Mouse (Mus musculus): ENCODE measurements at regions not wholly inside any gene's neighbourhood (a gene's known extent, or its start where the extent isn't known, plus 50 kb on each side); places are given as distances from the start of the nearest gene placed in this dataset.

GRCm38 (mm10) chr16:73835715-73836440 is 575.7 kb downstream of the Robo2 start:
- no peak for DNase-seq

DNA sequence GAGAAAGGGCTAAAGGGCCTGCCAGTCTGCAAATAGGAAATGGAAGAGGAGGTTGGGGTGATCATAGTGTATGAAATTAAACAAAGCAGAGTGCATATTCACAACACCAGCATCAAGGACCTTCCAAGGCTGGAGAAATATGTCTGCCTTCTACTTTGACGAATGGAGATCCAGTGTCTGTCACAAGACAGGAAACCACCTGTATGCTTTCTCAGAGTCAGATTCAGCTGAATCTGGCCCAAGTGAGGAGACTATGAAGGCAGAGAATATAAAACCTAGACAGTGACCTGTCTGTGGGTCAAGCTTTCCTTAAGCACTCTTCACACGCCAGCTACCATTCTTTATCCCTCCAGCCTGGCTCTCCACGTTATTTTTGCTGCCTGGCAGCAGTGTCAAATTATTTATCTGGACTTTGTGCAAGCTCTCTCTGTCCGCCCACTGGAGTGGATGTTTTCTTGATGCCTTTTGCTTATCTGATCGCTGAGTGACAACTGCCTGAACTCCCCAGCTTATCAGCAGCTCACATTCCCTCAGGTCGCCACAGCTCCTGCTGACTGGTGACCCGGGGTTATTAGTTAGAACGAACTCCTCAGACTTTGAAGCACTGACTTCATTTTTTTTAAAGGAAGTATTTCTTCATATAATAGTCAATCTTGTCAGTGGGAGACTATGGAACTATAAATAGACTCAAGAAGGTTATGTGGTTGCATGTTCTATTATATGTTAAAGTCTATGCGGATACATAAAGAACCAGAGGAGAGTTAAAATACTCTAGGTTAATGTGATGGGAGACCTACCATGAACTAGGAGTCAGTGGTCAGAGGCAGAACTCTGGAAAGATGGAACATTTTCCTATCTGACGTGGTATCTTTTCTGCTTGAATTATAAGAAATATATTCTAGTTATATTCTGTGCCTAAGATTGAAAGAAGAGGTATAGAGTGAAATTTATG is 590.0 kb downstream of the Robo2 start:
- no peak for DNase-seq

GRCm38 (mm10) chr16:73804572-73804971 is 607.1 kb downstream of the Robo2 start:
- no peak for DNase-seq

- no peak for DNase-seq
Observed at GRCm38 (mm10) chr16:73796528-73797171, 615.0 kb downstream of the Robo2 start.

- no peak for DNase-seq
Observed at GRCm38 (mm10) chr16:73785074-73785438, 626.6 kb downstream of the Robo2 start.

- no peak for DNase-seq
Observed at GRCm38 (mm10) chr16:73784296-73785073, 627.1 kb downstream of the Robo2 start.

- no peak for DNase-seq
Observed at GRCm38 (mm10) chr16:73772454-73772853, 639.2 kb downstream of the Robo2 start.

- DNase-seq = no peak
Observed at GRCm38 (mm10) chr16:73770440-73770856, 641.2 kb downstream of the Robo2 start.

DNA sequence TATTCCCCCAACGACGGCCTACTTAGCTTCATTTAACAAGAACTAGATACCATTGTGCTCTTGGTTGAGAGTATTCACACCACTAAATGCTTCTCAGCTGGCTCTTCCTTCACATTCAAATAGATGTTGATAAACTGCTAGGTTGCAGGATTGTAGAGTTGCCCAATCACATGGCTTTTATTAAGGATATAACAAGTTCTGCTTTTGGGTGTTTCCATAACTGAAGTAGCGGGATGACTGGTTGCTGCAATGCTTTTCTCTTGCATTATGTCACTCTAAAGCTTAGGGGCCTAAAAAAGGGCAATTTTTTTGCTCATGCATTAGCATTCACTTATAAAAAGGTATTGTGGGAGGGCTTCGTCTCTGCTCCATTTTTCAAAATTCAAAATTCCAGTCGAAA is 641.9 kb downstream of the Robo2 start:
- no peak for DNase-seq

- no peak for DNase-seq
Observed at GRCm38 (mm10) chr16:73768706-73769105, 642.9 kb downstream of the Robo2 start.

GRCm38 (mm10) chr16:73765184-73765583 is 646.4 kb downstream of the Robo2 start:
- no peak for DNase-seq

GRCm38 (mm10) chr16:73760921-73761320 is 650.7 kb downstream of the Robo2 start:
- no peak for DNase-seq

- DNase-seq = no peak
Observed at GRCm38 (mm10) chr16:73758872-73759271, 652.8 kb downstream of the Robo2 start.

DNA sequence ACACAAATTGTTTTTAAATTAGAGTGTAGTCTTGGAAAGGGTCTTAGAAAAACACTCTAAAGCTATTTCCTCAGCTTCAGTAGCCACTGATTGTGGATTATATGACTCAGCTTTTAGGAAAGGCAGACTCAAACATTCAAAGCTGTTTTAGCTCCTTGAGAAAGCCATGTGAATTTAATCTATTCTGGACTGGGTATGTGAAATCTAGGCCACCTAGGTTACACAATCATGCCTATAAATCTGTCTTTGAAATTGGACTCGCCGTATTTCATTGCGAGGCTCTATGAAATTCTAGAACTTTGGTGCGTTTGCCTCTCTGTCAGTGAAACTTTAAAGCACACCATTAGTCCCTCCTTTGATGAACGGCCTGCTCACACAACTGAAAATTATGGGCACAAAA is 657.3 kb downstream of the Robo2 start:
- DNase-seq = no peak

DNA sequence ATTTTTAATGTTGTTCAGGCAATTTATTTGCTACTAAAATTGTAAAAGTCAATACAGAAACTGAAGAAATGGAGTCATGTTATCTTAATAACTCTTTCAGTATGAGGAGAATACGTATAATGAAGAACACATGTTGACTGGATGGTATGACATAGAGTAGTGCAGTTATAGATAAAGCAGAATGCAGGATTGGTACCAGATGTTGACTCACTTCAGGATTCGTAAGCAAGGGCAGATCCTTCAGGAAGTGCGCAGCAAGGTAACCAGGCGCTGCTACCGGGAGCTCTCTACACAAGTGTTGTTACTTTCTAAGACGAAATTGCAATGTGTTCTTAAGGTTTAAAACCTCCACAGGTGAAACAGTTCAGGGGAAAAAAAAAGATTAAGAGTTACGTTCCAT is 683.3 kb downstream of the Robo2 start:
- DNase-seq = no peak

DNA sequence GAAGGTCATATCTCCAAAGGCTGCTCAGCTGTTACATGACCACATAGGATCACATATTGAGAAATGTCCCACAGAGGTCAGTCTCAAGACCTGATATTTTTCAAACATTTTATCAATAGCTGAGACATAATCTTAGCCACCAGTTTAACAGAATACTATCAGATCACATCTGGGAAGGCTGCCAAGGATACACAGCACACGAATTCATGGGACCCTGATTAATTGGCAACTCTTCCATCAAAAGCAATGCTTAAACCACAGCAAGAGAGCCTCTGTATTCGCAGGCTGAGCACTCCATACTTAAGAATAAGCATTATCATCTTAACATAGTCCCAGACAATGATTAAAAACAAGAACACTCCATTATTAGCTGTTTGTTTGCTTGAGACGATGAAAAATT is 691.9 kb downstream of the Robo2 start:
- no peak for DNase-seq

DNA sequence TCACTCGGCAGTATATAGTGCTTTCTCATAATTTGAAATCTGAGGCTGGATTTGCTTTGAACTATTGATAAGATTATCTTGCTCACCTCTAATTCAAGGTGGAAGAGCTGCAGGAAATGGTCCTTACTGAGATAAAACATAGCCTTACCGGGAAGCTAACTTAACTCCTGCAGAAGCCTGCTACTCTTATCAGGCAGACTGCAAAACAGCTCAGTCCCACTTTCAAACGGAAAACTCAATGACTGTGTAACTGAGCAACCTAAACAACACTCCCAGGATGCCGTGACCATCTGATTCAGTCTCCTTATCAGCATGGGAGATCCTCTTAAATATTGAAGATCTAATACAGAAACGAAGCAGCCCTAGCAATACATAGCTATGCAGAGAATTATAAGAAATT is 695.3 kb downstream of the Robo2 start:
- no peak for DNase-seq

GRCm38 (mm10) chr16:73707051-73707450 is 704.6 kb downstream of the Robo2 start:
- no peak for DNase-seq

DNA sequence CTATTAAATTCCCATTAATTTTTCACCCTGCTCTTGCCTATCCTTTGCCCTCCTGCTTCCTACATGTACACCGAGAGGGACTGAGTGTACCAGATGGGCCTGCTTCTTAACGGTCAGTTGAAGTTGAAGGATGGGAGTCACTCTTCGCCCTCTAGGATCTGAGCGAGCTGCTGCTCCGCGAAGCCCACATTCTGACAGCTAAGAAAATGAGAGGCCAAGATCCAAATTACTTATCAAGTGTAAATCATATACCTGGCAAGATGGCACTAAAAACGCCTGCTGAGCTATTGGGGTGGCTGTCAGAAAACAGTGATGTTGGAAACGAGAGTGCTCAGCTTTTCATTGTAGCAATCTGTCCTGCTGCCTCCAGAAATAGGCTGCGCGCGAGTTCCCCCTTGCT is 722.4 kb downstream of the Robo2 start:
- no peak for DNase-seq

DNA sequence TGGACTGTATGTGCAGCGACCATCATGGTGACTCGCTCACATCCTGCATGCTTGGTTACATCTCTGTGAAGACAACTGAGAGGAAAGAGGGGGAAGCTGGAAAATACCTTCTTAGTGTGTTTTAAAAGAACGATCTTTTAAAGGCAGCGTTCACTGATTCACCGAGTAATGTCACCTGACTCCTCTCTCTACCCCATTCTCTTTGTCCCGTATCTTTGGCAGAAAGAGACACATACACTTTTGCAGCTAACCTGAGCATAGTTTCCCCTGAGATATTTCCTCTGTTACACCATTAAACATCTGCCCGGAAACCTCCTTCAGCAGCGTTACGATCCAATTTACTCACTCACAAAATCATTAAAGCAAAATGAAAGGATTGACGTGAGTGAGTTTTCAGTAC is 731.8 kb downstream of the Robo2 start:
- no peak for DNase-seq

- no peak for DNase-seq
Observed at GRCm38 (mm10) chr16:73670516-73670915, 741.1 kb downstream of the Robo2 start.

DNA sequence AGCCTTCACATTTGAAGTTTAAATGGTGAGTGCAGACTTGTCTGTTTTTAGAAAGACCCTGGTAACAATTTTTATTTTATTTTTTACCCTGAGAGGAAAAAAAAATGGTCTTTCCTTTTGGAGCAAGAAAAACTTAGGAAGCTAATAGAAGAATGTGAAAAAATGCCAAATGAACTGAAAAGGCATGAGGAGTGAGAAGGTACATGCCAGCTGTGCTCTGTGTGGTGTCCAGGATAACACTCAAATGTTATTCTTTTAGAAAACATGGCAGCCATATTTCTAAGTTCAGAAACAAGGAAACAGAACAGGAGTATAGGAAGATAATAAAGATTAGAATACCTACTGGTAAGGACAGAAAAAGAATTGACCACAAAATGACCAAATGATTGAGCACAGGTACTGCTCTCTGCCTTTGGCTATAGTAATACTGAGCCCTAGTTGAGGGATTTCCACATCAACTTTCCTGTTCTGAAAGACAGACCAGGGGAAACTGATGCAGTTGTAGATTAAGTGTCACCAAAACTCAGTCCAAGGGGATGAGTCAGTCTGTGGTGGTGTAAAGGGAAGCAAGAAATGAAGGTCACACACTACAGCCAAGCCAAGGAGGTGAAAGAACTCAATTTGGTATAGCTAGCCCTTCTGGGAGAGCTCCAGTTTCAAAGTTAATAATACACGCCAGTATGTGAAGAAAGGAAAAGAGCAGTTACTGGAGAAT is 758.5 kb downstream of the Robo2 start:
- no peak for DNase-seq
